Mouse (Mus musculus): Measurements from ENCODE around the gene Hoxa5. TPM values are rescaled to one million over a fixed set of nuclear protein-coding genes. Genes with fewer than 3 reads are reported as not detected.

Gene Hoxa5
- polyA plus RNA-seq, 1 experiment from 2014 or later = not detected

DNA sequence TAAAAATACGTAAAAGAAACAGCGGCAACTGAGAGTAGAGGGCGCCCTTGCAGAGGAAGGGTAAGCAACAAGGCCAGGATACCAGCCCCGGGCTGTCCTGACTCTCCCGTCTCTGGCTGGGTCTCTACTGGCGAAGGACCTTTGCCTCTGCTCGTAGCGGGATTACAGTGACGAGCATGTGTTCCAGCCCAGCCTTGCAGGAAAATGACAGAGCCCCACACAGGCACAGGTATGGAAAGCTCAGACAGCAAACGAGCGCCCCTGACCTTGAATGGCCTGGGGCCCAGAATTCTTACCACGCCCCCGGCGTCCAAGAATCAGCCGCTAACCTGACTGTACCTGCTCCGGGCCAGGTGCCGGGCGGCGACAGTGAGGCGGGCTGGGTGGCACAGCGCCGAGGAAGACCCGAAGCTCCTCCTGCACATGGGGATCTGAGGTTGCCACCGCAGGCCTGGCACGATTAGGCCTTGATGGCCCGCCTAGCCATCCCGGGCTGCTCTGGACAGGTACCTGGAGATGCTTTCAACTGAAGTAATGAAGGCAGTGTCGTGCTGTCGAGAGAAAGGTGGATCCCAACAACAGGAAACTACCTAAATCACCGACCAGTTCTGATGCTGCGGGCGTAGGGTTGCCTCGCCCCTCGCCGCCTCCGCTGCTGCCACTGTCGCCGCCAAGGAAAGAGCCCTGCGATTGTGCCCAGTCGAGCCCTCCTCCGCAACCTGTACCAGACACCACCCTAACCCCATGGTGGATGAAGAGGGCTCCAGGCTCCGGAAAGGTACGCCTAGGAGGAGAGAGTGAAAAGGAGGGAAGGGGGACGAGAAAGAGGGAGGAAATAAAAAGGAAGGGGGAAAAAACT is 25.4 kb upstream of the Hoxa5 start:
- Histone ChIP-seq H3K27me3 (replicated peaks; ENCODE audit: low read depth, poor library complexity, severe bottlenecking) (peaks cover 100% of the 10 kb centered on the region), H3K9me3 (no peaks in the 10 kb centered on the region), H3K36me3 (replicated peaks) (no peaks in the 10 kb centered on the region), H3K27ac (replicated peaks) (no peak overlapping the region), H3K4me1 (peaks cover 13% of the 10 kb centered on the region; the same call in 1 of the 2 replicates), H3K4me3 (no peak overlapping the region)
- WGBS = under 1% methylated on average over 44 of the region's 44 CpGs
- no peak for DNase-seq (ENCODE audit: low spot score)

- H3K9me3 ChIP-seq = no peaks in the 10 kb centered on the region
- H3K27me3 ChIP-seq (replicated peaks; ENCODE audit: low read depth, poor library complexity, severe bottlenecking) = peaks cover 100% of the 10 kb centered on the region
- peaks cover 6% of the 10 kb centered on the region; the same call in 1 of the 2 replicates for H3K4me1 ChIP-seq
- H3K36me3 ChIP-seq (replicated peaks) = no peaks in the 10 kb centered on the region
- DNase-seq (ENCODE audit: low spot score) = no peak
- WGBS = 1% methylated on average over 38 of the region's 38 CpGs
- H3K4me3 ChIP-seq = no peak overlapping the region
- no peak overlapping the region for H3K27ac ChIP-seq (replicated peaks)
These were observed 24.4 kb upstream of the Hoxa5 start for GRCm38 (mm10) chr6:52228475-52229465.

GRCm38 (mm10) chr6:52227470-52228222 is 23.3 kb upstream of the Hoxa5 start:
- no peaks in the 10 kb centered on the region for H3K36me3 ChIP-seq (replicated peaks)
- H3K27ac ChIP-seq (replicated peaks) = no peak overlapping the region
- no peaks in the 10 kb centered on the region for H3K9me3 ChIP-seq
- peaks cover 6% of the 10 kb centered on the region; the same call in 1 of the 2 replicates for H3K4me1 ChIP-seq
- 2% methylated on average over 11 of the region's 11 CpGs for WGBS
- peaks cover 100% of the 10 kb centered on the region for H3K27me3 ChIP-seq (replicated peaks; ENCODE audit: low read depth, poor library complexity, severe bottlenecking)
- no peak for DNase-seq (ENCODE audit: low spot score)
- H3K4me3 ChIP-seq = no peak overlapping the region

GRCm38 (mm10) chr6:52226569-52227257 is 22.3 kb upstream of the Hoxa5 start:
- Histone ChIP-seq H3K36me3 (replicated peaks) (no peaks in the 10 kb centered on the region), H3K9me3 (no peaks in the 10 kb centered on the region), H3K27ac (replicated peaks) (no peak overlapping the region), H3K27me3 (replicated peaks; ENCODE audit: low read depth, poor library complexity, severe bottlenecking) (peaks cover 100% of the 10 kb centered on the region), H3K4me1 (peaks cover 7% of the 10 kb centered on the region), H3K4me3 (no peak overlapping the region)
- no peak for DNase-seq (ENCODE audit: low spot score)
- 3% methylated on average over 26 of the region's 26 CpGs for WGBS

- DNase-seq (ENCODE audit: low spot score) = no peak
- no peaks in the 10 kb centered on the region for H3K9me3 ChIP-seq
- no peak overlapping the region for H3K27ac ChIP-seq (replicated peaks)
- peaks cover 100% of the 10 kb centered on the region for H3K27me3 ChIP-seq (replicated peaks; ENCODE audit: low read depth, poor library complexity, severe bottlenecking)
- peaks cover 14% of the 10 kb centered on the region for H3K4me1 ChIP-seq
- H3K4me3 ChIP-seq = no peak overlapping the region
- H3K36me3 ChIP-seq (replicated peaks) = no peaks in the 10 kb centered on the region
- 2% methylated on average over 69 of the region's 69 CpGs for whole genome bisulfite sequencing
These were observed 21.5 kb upstream of the Hoxa5 start for GRCm38 (mm10) chr6:52225612-52226568.

DNA sequence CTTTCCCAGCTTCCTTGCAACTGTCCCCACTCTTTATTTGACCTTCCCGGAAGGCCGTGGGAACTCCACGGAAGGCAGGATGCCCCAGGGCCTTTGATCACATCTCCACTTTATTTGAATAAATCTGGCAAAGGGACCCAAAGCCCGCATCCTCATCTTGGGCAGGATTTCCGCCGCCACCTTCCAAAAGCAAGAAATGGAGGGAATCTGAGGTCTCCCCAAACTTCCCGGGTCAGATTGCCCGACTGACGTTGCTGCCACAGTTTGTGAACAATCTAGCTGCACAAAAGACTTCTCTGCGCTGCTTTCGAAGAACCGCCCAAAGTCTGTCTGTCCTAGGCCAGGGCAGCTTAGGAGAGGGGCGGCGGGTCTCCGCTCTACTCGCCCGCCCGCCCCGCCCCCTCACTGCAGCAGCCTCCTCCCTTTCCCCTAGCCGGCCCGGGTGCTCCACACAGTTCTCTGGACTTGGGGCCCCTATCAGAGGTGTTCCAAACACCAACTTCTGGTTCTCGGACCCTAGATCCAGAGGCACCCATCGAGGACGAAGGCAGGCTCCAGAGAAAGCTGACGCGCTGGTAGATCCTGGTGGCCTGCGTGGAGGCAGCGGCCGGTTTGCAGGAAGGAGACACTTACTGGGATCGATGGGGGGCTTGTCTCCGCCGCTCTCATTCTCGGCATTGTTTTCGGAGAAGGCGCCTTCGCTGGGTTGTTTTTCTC is 20.7 kb upstream of the Hoxa5 start:
- DNase-seq (ENCODE audit: low spot score) = no peak
- H3K27ac ChIP-seq (replicated peaks) = no peak overlapping the region
- no peaks in the 10 kb centered on the region for H3K36me3 ChIP-seq (replicated peaks)
- H3K4me1 ChIP-seq = peaks cover 11% of the 10 kb centered on the region
- H3K4me3 ChIP-seq = no peak overlapping the region
- WGBS = 2% methylated on average over 36 of the region's 36 CpGs
- H3K27me3 ChIP-seq (replicated peaks; ENCODE audit: low read depth, poor library complexity, severe bottlenecking) = peaks cover 100% of the 10 kb centered on the region
- H3K9me3 ChIP-seq = no peaks in the 10 kb centered on the region

DNA sequence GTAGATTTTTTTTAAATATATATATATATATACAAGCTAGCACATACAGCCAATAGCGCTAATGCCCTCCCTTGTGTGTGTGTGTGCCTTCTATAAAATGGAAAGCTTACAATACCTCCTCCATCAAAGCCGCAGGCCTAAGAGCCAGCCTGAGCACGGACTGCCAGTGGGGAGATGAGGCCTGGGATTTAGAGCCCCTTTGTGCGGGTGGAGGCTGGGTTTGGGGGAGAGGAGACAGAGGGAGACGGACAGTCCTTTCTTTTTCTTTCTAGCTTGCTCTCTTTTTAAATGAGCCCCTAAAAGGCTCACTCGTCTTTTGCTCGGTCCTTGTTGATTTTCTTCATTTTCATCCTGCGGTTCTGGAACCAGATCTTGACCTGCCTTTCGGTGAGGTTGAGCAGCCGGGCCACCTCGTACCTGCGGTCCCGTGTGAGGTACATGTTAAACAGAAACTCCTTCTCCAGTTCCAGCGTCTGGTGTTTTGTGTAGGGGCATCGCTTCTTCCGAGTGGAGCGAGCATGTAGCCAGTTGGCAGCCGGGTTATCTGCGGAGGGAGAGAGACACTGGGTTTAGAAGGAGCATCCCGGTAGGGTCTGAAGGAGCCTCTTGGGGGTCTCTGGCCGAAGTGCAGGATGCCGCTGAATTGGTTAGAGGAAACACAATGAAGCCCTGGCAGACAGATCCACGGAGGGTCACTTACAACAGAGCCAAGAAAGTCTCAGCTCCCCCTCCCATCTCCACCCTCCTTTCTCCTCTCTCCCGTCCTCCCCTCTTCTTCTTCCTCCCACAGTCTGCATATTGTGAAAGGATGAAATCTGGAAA is 19.8 kb upstream of the Hoxa5 start:
- no peak for DNase-seq (ENCODE audit: low spot score)
- Histone ChIP-seq H3K4me1 (peaks cover 11% of the 10 kb centered on the region), H3K9me3 (no peaks in the 10 kb centered on the region), H3K36me3 (replicated peaks) (no peaks in the 10 kb centered on the region), H3K4me3 (no peak overlapping the region), H3K27ac (replicated peaks) (no peak overlapping the region), H3K27me3 (replicated peaks; ENCODE audit: low read depth, poor library complexity, severe bottlenecking) (peaks cover 100% of the 10 kb centered on the region)
- under 1% methylated on average over 24 of the region's 24 CpGs for WGBS

GRCm38 (mm10) chr6:52222729-52223128 is 18.3 kb upstream of the Hoxa5 start:
- Histone ChIP-seq H3K36me3 (replicated peaks) (no peaks in the 10 kb centered on the region), H3K9me3 (no peaks in the 10 kb centered on the region), H3K27me3 (replicated peaks; ENCODE audit: low read depth, poor library complexity, severe bottlenecking) (peaks cover 100% of the 10 kb centered on the region), H3K4me3 (no peak overlapping the region), H3K27ac (replicated peaks) (no peak overlapping the region), H3K4me1 (peaks cover 14% of the 10 kb centered on the region)
- no peak for DNase-seq (ENCODE audit: low spot score)
- WGBS = 8% methylated on average over 13 of the region's 13 CpGs

DNA sequence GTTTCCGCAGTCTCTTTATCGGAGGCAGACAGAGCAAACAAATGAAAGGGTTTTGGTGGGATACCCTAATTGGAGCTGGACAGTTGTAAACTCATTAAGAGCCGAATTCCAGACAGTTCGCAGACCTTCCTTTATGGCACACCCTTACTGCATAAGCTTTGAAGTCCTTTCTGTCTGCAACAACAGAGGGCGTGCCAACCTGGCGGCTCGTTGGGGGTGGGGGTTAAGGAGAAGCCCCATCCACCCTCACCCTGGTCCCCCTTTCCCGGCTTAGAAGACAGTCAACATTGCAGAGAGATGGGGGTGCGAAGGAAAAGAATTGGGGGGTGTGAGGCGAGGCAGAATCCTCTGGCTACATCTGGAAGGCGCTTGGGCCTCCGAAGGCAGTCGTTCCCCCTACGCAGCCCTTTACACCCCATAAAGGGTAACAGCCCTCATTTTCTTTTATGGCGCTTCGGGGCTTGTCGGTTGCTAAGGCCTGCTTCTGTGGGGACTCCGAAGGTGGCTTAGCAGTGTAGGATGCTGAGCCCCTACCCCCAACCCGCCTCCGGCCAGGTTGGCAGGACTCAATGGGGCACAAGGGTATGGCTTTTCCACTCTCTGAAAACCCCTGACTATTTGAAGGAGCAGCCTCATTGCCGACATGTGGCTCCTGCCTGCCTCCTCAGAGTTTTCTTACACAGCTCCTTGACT is 17.8 kb upstream of the Hoxa5 start:
- no peaks in the 10 kb centered on the region for H3K9me3 ChIP-seq
- no peaks in the 10 kb centered on the region for H3K36me3 ChIP-seq (replicated peaks)
- H3K27ac ChIP-seq (replicated peaks) = no peak overlapping the region
- peaks cover 100% of the 10 kb centered on the region for H3K27me3 ChIP-seq (replicated peaks; ENCODE audit: low read depth, poor library complexity, severe bottlenecking)
- H3K4me1 ChIP-seq = peaks cover 20% of the 10 kb centered on the region
- peak overlapping the region; percentile 57 for H3K4me3 ChIP-seq
- DNase-seq (ENCODE audit: low spot score) = no peak
- WGBS = 4% methylated on average over 21 of the region's 21 CpGs

Data from embryonic facial prominence, embryonic 10.5 days (tissue).